In genomic region chr2:164725895-164726619, GRCm38 (mm10) we compare ENCODE assay signal across 9 mouse cellular contexts. TPM values are rescaled to one million over a fixed set of nuclear protein-coding genes. Genes with fewer than 3 reads are reported as not detected.
DNase-seq lines count a peak whose midpoint lies in the region; ATAC-seq lines count a peak whose summit lies in the region.
"Had no signal": no experiment of that assay in that cellular context is flagged by ENCODE, and none has a peak within 500 bp of the region (broad histone marks: within the 10 kb centered on the region; RNA-seq: fewer than 3 reads in every experiment).

No protein-coding gene starts in this region.

- no peak overlapping the region for H3K4me2 ChIP-seq in embryonic facial prominence, embryonic 15.5 days (replicated peaks)
- H3K4me2 ChIP-seq: limb, embryonic 13.5 days had no signal

- WGBS in embryonic facial prominence, embryonic 15.5 days, result 17% methylated on average over 6 of the region's 6 CpGs

- ATAC-seq in cerebellum, adult (ENCODE audit: insufficient number of reproducible peaks, low FRiP score, low TSS enrichment), result no peak; the same call in 1 of the 2 replicates
- ATAC-seq in embryonic facial prominence, embryonic 15.5 days (ENCODE audit: insufficient number of reproducible peaks, low FRiP score, low TSS enrichment, low read depth), result 0 out of 2 replicates have a peak, but pooled peaks have one; percentile 51
- ATAC-seq in inflammation-experienced regulatory T-cells, adult 6 months, result peak; percentile 25
- ATAC-seq in megakaryocyte-erythroid progenitor cell, adult 5-6 weeks (replicated peaks; ENCODE audit: low FRiP score, low TSS enrichment, poor library complexity, severe bottlenecking), result peak; percentile 82

- no peak overlapping the region for H3K27ac ChIP-seq in embryonic facial prominence, embryonic 15.5 days (replicated peaks)
- H3K27ac ChIP-seq: limb, embryonic 13.5 days had no signal

- H3K9me3 ChIP-seq in embryonic facial prominence, embryonic 15.5 days (replicated peaks), result no peaks in the 10 kb centered on the region

- intact Hi-C loops in left cerebral cortex, postnatal 10 days (cut with DNase I), result loop anchor here (1.0 to 10.0 kb wide), 3 partner anchors 49 to 311 kb away; no protein-coding TSS in a partner anchor

- H3K27me3 ChIP-seq in embryonic facial prominence, embryonic 15.5 days, result no peaks in the 10 kb centered on the region
- H3K27me3 ChIP-seq: limb, embryonic 13.5 days had no signal

- peak; percentile 33 for DNase-seq in cerebellum, adult 11 months
- DNase-seq in adrenal gland, postnatal 14 days, result peak; percentile 83
- DNase-seq in left cerebral cortex, postnatal 10 days (ENCODE audit: extremely low spot score in 1 of 2, low spot score in 2 of 2), result peak; percentile 61 to 65
- DNase-seq in spleen, postnatal 14 days (ENCODE audit: low spot score in 2 of 2), result peak; percentile 33 to 63

- no peaks in the 10 kb centered on the region for H3K36me3 ChIP-seq in embryonic facial prominence, embryonic 15.5 days
- H3K36me3 ChIP-seq: limb, embryonic 13.5 days had no signal

- H3K4me1 ChIP-seq in embryonic facial prominence, embryonic 15.5 days, result no peaks in the 10 kb centered on the region
- H3K4me1 ChIP-seq: limb, embryonic 13.5 days had no signal

- H3K9ac ChIP-seq in embryonic facial prominence, embryonic 15.5 days, result no peak overlapping the region
- H3K9ac ChIP-seq: limb, embryonic 13.5 days had no signal

- no peak overlapping the region for H3K4me3 ChIP-seq in embryonic facial prominence, embryonic 15.5 days (replicated peaks)
- H3K4me3 ChIP-seq: limb, embryonic 13.5 days had no signal

RNA-seq across cellular contexts. Expression of gene Spint5, which starts 11.0 kb away (rescaled TPM):
- not detected in 2 replicates for total RNA-seq in adrenal gland, postnatal 14 days (2021)
- polyA plus RNA-seq in embryonic facial prominence, embryonic 15.5 days (2015; fragmentation: Nextera tagmentation; extraction: Ambion mirVana), result not detected in 2 replicates
- not detected for polyA plus RNA-seq in inflammation-experienced regulatory T-cells, adult 6 months (2017; shearing (Covaris generic))
- total RNA-seq in left cerebral cortex, postnatal 10 days (2021), result not detected
- not detected in 2 replicates for total RNA-seq in megakaryocyte-erythroid progenitor cell, adult 5-6 weeks (2014; fragmentation: Nextera tagmentation)
- not detected in 2 replicates for total RNA-seq in megakaryocyte-erythroid progenitor cell, adult 5-6 weeks (2017)
- polyA plus RNA-seq: limb, embryonic 13.5 days had no signal

RNA-seq across cellular contexts. Expression of gene Wfdc3, which starts 19.7 kb away (rescaled TPM):
- 0.59 TPM in 1 of 2 replicates, not detected in the other for total RNA-seq in adrenal gland, postnatal 14 days (2021)
- 2.2 and 3.2 TPM in 2 replicates for polyA plus RNA-seq in embryonic facial prominence, embryonic 15.5 days (2015; fragmentation: Nextera tagmentation; extraction: Ambion mirVana)
- not detected for polyA plus RNA-seq in inflammation-experienced regulatory T-cells, adult 6 months (2017; shearing (Covaris generic))
- 1 to 10 TPM in 1 of 2 experiments, under 1 TPM in 1; 0.94 to 1.1 TPM for total RNA-seq in left cerebral cortex, postnatal 10 days (2021)
- total RNA-seq in megakaryocyte-erythroid progenitor cell, adult 5-6 weeks (2014; fragmentation: Nextera tagmentation), result 2.0 TPM in 1 of 2 replicates, not detected in the other
- total RNA-seq in megakaryocyte-erythroid progenitor cell, adult 5-6 weeks (2017), result not detected in 2 replicates

RNA-seq across cellular contexts. Expression of gene Dnttip1, which starts 19.7 kb away (rescaled TPM):
- 39.6 and 47.3 TPM in 2 replicates for total RNA-seq in adrenal gland, postnatal 14 days (2021)
- 66.3 and 67.5 TPM in 2 replicates for polyA plus RNA-seq in embryonic facial prominence, embryonic 15.5 days (2015; fragmentation: Nextera tagmentation; extraction: Ambion mirVana)
- 1 to 10 TPM; 3.8 to 7.8 (median 5.0) TPM for polyA plus RNA-seq in inflammation-experienced regulatory T-cells, adult 6 months (2017; shearing (Covaris generic))
- total RNA-seq in left cerebral cortex, postnatal 10 days (2021), result 10 to 100 TPM; 32.7 to 34.1 TPM
- total RNA-seq in megakaryocyte-erythroid progenitor cell, adult 5-6 weeks (2014; fragmentation: Nextera tagmentation), result 28.7 and 37.2 TPM in 2 replicates
- total RNA-seq in megakaryocyte-erythroid progenitor cell, adult 5-6 weeks (2017), result 24.5 and 26.2 TPM in 2 replicates

RNA-seq across cellular contexts. Expression of gene Spint4, which starts 27.8 kb away (rescaled TPM):
- not detected in 2 replicates for total RNA-seq in adrenal gland, postnatal 14 days (2021)
- not detected in 2 replicates for polyA plus RNA-seq in embryonic facial prominence, embryonic 15.5 days (2015; fragmentation: Nextera tagmentation; extraction: Ambion mirVana)
- not detected for polyA plus RNA-seq in inflammation-experienced regulatory T-cells, adult 6 months (2017; shearing (Covaris generic))
- total RNA-seq in left cerebral cortex, postnatal 10 days (2021), result not detected
- total RNA-seq in megakaryocyte-erythroid progenitor cell, adult 5-6 weeks (2014; fragmentation: Nextera tagmentation), result not detected in 2 replicates
- total RNA-seq in megakaryocyte-erythroid progenitor cell, adult 5-6 weeks (2017), result not detected in 2 replicates
- polyA plus RNA-seq: limb, embryonic 13.5 days had no signal

RNA-seq across cellular contexts. Expression of gene Wfdc13, which starts 41.1 kb away (rescaled TPM):
- not detected in 2 replicates for total RNA-seq in adrenal gland, postnatal 14 days (2021)
- polyA plus RNA-seq in embryonic facial prominence, embryonic 15.5 days (2015; fragmentation: Nextera tagmentation; extraction: Ambion mirVana), result 0.16 and 0.71 TPM in 2 replicates
- polyA plus RNA-seq in inflammation-experienced regulatory T-cells, adult 6 months (2017; shearing (Covaris generic)), result not detected
- not detected for total RNA-seq in left cerebral cortex, postnatal 10 days (2021)
- total RNA-seq in megakaryocyte-erythroid progenitor cell, adult 5-6 weeks (2014; fragmentation: Nextera tagmentation), result not detected in 2 replicates
- not detected in 2 replicates for total RNA-seq in megakaryocyte-erythroid progenitor cell, adult 5-6 weeks (2017)

Comparison
In these comparisons a context has a peak if more than half of its experiments do, and no peak if none do; other contexts are left out.
1. DNase-seq: peak in every context shown above with its lines; median percentile 83 in adrenal gland, postnatal 14 days; 63 in left cerebral cortex, postnatal 10 days; 48 in spleen, postnatal 14 days; 33 in cerebellum, adult 11 months.